Mouse (Mus musculus) left cerebral cortex, postnatal 10 days (tissue): Measurements from ENCODE around the gene Sh3bgrl2. TPM values are rescaled to one million over a fixed set of nuclear protein-coding genes. Genes with fewer than 3 reads are reported as not detected.

Source experiments
- DNase-seq, 2 experiments: peaks; one replicate each; pipeline ENCODE4 v3.0.0; 2021 to 2022; ENCODE audit warnings: low spot score in 2 of 2, mixed read lengths in 1 of 2; ENCODE audit errors: extremely low spot score in 1 of 2
- intact Hi-C: fragments of 180-260 bp; cut with DNase I; formaldehyde crosslinking; loops from one replicate; pipeline ENCODE4 v1.15.1; 2025
- total RNA-seq, 2 experiments: library from RNA; stranded (reverse); gene quantifications; 2 replicates each; pipeline ENCODE4 v1.2.3; 2021

Gene Sh3bgrl2
- total RNA-seq, 2 experiments from 2014 or later = 25.9 to 28.9 TPM

GRCm38 (mm10) chr9:83582748-83583147, 34.6 kb downstream of the Sh3bgrl2 start:
- DNase-seq = no peak
- intact Hi-C loops = no loop called here

- no peak for DNase-seq
- intact Hi-C loops = no loop called here
Observed at GRCm38 (mm10) chr9:83586316-83587050, 38.4 kb downstream of the Sh3bgrl2 start.

DNA sequence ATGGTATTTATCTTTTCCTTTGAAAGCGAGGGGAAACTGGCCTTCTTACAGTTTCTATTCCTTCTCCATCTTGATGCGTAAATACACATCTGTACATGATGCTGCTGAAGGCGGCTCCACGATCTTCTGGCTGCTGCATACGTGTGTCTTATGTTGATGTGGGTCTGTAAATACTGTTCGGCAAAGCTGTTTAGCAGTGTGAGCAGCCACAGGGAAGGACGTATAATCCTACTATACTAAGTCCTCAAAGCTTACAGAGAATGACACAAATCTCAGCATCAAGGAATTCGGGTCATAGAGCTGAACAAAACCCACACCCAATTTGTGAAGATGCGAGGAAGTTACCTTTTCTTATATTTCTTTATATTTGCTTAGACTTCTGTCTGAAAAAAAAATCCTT, 39.0 kb downstream of the Sh3bgrl2 start:
- intact Hi-C loops = no loop called here
- DNase-seq = no peak

DNA sequence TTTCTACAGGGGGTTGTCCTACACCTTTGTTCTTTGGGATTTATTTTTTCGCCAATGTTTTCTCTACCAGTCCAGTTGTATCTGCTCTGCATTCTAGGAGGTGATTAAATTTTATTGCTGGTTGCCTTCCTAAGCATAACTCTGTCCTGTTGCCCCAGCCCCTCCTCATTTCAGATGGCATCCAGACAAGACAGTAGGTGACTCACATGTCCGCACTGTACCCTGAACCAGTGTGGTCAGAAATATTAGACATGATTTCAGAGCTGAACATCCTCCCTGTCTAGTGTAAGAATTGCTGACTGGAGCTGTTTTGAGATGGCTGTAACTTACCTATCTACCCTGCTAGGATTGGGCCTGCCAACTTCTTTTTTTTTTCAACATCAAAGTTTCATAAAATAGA, 40.9 kb downstream of the Sh3bgrl2 start:
- no peak for DNase-seq
- intact Hi-C loops = no loop called here

GRCm38 (mm10) chr9:83589680-83590467, 41.7 kb downstream of the Sh3bgrl2 start:
- intact Hi-C loops = no loop called here
- no peak for DNase-seq

DNA sequence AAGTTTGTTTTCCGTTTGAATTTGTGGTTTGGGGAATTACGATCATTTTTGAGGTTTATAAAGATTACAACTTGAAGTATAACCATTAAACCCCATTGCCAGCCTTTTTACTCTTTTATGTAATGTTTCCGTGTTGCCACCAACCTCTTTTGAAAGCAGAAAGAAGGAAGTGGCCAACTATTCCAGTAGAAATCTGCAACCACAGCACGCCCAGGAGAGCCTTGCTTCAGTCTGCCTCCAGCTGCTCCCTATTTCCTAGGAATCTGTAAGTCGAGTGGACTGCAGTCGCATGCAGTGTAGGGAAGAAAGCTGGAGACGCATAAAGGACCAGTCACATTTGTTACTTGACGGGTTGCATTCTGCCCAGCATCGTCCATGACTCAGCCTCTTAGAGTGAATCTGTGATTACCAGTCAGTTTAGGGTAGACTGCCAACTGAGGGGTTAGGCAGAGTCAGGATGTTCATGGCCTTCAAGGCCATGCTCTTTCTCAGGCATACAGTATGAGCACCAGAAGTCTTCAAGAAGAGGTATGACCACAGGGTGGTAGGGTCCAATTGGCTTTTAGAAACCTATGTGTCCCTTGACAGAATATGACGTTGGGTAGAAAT, 43.8 kb downstream of the Sh3bgrl2 start:
- intact Hi-C loops = no loop called here
- DNase-seq = no peak

- DNase-seq = no peak
- intact Hi-C loops = no loop called here
Observed at GRCm38 (mm10) chr9:83593811-83594210, 45.7 kb downstream of the Sh3bgrl2 start.

- intact Hi-C loops = no loop called here
- DNase-seq = no peak
Observed at GRCm38 (mm10) chr9:83596132-83596531, 48.0 kb downstream of the Sh3bgrl2 start.

GRCm38 (mm10) chr9:83596646-83597481, 48.7 kb downstream of the Sh3bgrl2 start:
- no peak for DNase-seq
- intact Hi-C loops = no loop called here

- intact Hi-C loops = no loop called here
- DNase-seq = no peak
Observed at GRCm38 (mm10) chr9:83598047-83598446, 49.9 kb downstream of the Sh3bgrl2 start.

GRCm38 (mm10) chr9:83599505-83599904, 51.4 kb downstream of the Sh3bgrl2 start:
- peak in 1 of 2 experiments; percentile 42 for DNase-seq
- intact Hi-C loops = no loop called here

DNA sequence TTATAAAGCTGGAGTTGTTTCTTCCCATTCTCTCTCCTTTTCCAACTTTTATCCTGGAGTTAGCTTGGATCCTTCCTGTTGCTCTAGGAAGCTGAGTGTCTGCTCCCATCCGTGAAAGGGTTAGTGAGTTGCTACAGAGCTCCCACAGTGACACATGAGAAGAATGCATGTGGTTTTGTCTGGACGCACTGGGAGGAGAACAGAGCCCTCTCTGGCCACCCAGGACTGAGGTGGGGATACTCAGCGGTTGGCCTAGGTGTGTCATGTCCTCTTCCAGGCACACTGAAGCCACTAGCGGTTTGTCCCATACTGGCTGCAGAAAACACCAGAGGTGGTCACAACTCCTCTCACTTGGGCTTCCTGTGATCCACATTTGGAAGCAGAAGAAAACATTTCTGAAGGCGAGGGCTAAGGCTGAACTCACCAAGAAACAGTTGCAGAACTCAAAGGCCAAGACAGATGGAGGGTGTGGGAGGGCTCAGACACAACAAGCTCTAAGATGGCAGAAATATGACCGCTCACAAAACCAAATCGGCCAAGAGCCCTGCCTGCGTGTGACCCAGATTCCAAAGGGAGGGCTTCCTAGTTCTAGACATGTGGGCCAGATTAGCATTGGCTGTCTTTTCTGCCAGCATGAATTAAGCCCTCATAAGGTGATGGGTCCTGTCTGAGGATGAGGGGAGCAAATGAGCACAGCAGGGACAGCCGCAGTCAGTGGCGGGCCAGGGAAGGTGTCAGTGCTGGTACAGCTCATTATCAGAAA, 52.3 kb downstream of the Sh3bgrl2 start:
- intact Hi-C loops = loop anchor here (10.0 kb wide), 1 partner anchor 216 kb away; no protein-coding TSS in a partner anchor
- DNase-seq = no peak

DNA sequence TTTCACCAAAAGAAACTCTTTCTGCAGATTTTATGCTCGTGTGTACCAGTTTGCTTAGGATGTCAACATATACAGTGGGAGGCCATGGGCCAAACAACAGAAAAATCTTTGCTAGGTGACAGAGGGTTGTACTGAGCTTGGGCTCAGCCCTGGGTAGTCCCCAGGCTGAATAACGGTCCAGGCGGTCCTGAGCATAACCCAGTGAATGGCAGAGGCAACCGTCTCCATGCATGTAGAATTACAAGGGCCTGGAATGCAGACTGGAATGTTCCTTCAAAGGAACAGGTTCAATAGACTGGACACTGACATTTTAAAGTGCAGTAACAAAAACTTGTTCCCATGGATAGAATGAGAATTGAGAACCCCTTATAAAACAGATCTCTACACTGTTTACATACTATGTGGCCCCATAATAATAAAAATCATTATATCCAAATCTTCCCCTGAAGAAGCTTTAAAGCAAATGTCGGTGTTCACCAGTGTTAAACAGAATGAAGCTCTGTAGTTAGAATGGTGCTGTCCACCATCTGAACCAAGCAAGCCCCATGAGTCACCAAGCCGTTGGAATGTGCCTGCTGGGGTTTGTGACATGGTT, 54.1 kb downstream of the Sh3bgrl2 start:
- intact Hi-C loops = loop anchor here (10.0 kb wide), 1 partner anchor 217 kb away; no protein-coding TSS in a partner anchor
- DNase-seq = no peak

- intact Hi-C loops = loop anchor here (10.0 kb wide), 1 partner anchor 218 kb away; no protein-coding TSS in a partner anchor
- no peak for DNase-seq
Observed at GRCm38 (mm10) chr9:83603159-83603558, 55.0 kb downstream of the Sh3bgrl2 start.

- no peak for DNase-seq
- intact Hi-C loops = loop anchor here (10.0 kb wide), 1 partner anchor 221 kb away; no protein-coding TSS in a partner anchor
Observed at GRCm38 (mm10) chr9:83605886-83606640, 57.9 kb downstream of the Sh3bgrl2 start.

GRCm38 (mm10) chr9:83608135-83608534, 60.0 kb downstream of the Sh3bgrl2 start:
- no peak for DNase-seq
- intact Hi-C loops = loop anchor here (10.0 kb wide), 1 partner anchor 223 kb away; no protein-coding TSS in a partner anchor
